Mouse (Mus musculus) heart, postnatal 0 days (tissue): Measurements from ENCODE around the gene Il9. TPM values are rescaled to one million over a fixed set of nuclear protein-coding genes. Genes with fewer than 3 reads are reported as not detected.
A peak's percentile ranks its signal among the peaks of the same experiment; 100 is the strongest.

Experiments
- ATAC-seq: fragments of 200-750 bp; cut with Nextera tagmentation; 2 replicates; pipeline ENCODE4 v1.8.0; 2017; ENCODE audit warnings: low read depth, moderate number of reproducible peaks, moderate library complexity; ENCODE audit not compliant: insufficient read depth
- DNase-seq: peaks from one replicate; pipeline ENCODE4 v3.0.0-alpha.2; 2016; ENCODE audit warnings: low spot score
- H3K27ac ChIP-seq: fragments of 300-500 bp; sonication (generic); 2 replicates; pipeline ENCODE4 v1.5.1; 2014; ENCODE audit warnings: low read depth, mild to moderate bottlenecking
- H3K27me3 ChIP-seq: fragments of 300-500 bp; sonication (generic); 2 replicates; pipeline ENCODE4 v1.6.1; 2014; ENCODE audit warnings: low read length, mixed read lengths; ENCODE audit not compliant: control insufficient read depth, insufficient read depth
- H3K36me3 ChIP-seq: fragments of 300-500 bp; sonication (generic); replicated peaks from 2 replicates; pipeline ENCODE4 v1.6.1; 2014; ENCODE audit warnings: low read length, mixed read lengths; ENCODE audit not compliant: control insufficient read depth, insufficient read depth
- H3K4me1 ChIP-seq: fragments of 300-500 bp; sonication (generic); 2 replicates; pipeline ENCODE4 v1.6.1; 2014; ENCODE audit warnings: antibody characterized with exemption; ENCODE audit not compliant: control insufficient read depth, insufficient read depth
- H3K4me2 ChIP-seq: fragments of 300-500 bp; sonication (generic); 2 replicates; pipeline ENCODE4 v1.6.1; 2014; ENCODE audit warnings: low read depth, mild to moderate bottlenecking, low read length, moderate library complexity
- H3K4me3 ChIP-seq: fragments of 300-500 bp; sonication (generic); 2 replicates; pipeline ENCODE4 v1.5.1; 2014; ENCODE audit warnings: low read depth, low read length
- H3K9ac ChIP-seq: fragments of 300-500 bp; sonication (generic); replicated peaks from 2 replicates; pipeline ENCODE4 v1.6.1; 2014; ENCODE audit warnings: low read depth, low read length, mixed read lengths
- H3K9me3 ChIP-seq: fragments of 300-500 bp; sonication (generic); replicated peaks from 2 replicates; pipeline ENCODE4 v1.6.1; 2016; ENCODE audit warnings: low read length; ENCODE audit not compliant: control insufficient read depth
- CTCF ChIP-seq: IDR thresholded peaks from 2 replicates; pipeline ENCODE4 v1.5.1; 2016; ENCODE audit warnings: antibody characterized with exemption, control low read depth, low read depth
- EP300 ChIP-seq: IDR thresholded peaks from 2 replicates; pipeline ENCODE4 v1.6.1; 2016; ENCODE audit warnings: antibody characterized with exemption, low read depth
- WGBS: fragments of 180-500 bp; shearing (Covaris S2); extraction: QIAGEN DNeasy Blood & Tissue Kit; methylation state at CpG from one replicate; pipeline ENCODE4 v1.1.7; 2014; 5-methylcytosine and 5-hydroxymethylcytosine counted together
- polyA plus RNA-seq: library from polyadenylated mRNA; unstranded; fragments of >200 nt; fragmentation: Nextera tagmentation; extraction: Ambion mirVana; gene quantifications from 2 replicates; pipeline ENCODE4 v1.2.1, GENCODE M21; 2015
- total RNA-seq: library from RNA; depleted of rRNA; stranded (reverse); fragments of >200 nt; gene quantifications from 2 replicates; pipeline ENCODE4 v1.2.3, GENCODE M21; 2014; ENCODE audit warnings: low replicate concordance

Gene Il9
- total and polyA plus RNA-seq, 2 experiments from 2014 or later = not detected

GRCm38 (mm10) chr13:56478027-56478426 lies 4.0 kb downstream of the Il9 start:
- Histone ChIP-seq H3K9ac (no peak overlapping the region), H3K4me1 (peaks cover 7% of the 10 kb centered on the region; the same call in 1 of the 2 replicates), H3K27me3 (peaks cover 12% of the 10 kb centered on the region; the same call in 1 of the 2 replicates), H3K36me3 (no peaks in the 10 kb centered on the region), H3K4me2 (no peak overlapping the region), H3K4me3 (no peak overlapping the region), H3K9me3 (no peaks in the 10 kb centered on the region), H3K27ac (no peak overlapping the region)
- DNase-seq (no peak), ATAC-seq (no peak)
- whole genome bisulfite sequencing = 79% methylated on average over 6 of the region's 6 CpGs
- TF ChIP-seq CTCF = no peak
- no peak for TF ChIP-seq EP300

- no peak for ATAC-seq
- no peaks in the 10 kb centered on the region for H3K36me3 ChIP-seq
- H3K9ac ChIP-seq = no peak overlapping the region
- H3K4me3 ChIP-seq = no peak overlapping the region
- no peak for DNase-seq
- peaks cover 12% of the 10 kb centered on the region; the same call in 1 of the 2 replicates for H3K27me3 ChIP-seq
- no peak for TF ChIP-seq CTCF
- TF ChIP-seq EP300 = no peak
- no peaks in the 10 kb centered on the region for H3K9me3 ChIP-seq
- peaks cover 7% of the 10 kb centered on the region; the same call in 1 of the 2 replicates for H3K4me1 ChIP-seq
- H3K4me2 ChIP-seq = no peak overlapping the region
- 15% methylated on average over 6 of the region's 6 CpGs for WGBS
- H3K27ac ChIP-seq = no peak overlapping the region
Observed at GRCm38 (mm10) chr13:56477271-56477670, 4.8 kb downstream of the Il9 start.

GRCm38 (mm10) chr13:56476790-56477189 lies 5.3 kb downstream of the Il9 start:
- Histone ChIP-seq H3K4me1 (peaks cover 7% of the 10 kb centered on the region; the same call in 1 of the 2 replicates), H3K36me3 (no peaks in the 10 kb centered on the region), H3K4me2 (no peak overlapping the region), H3K9me3 (no peaks in the 10 kb centered on the region), H3K27me3 (peaks cover 12% of the 10 kb centered on the region; the same call in 1 of the 2 replicates), H3K27ac (no peak overlapping the region), H3K9ac (no peak overlapping the region), H3K4me3 (no peak overlapping the region)
- no peak for DNase-seq
- 57% methylated on average over 5 of the region's 5 CpGs for WGBS
- ATAC-seq = no peak
- TF ChIP-seq EP300 = no peak
- no peak for TF ChIP-seq CTCF

- H3K9ac ChIP-seq = no peak overlapping the region
- WGBS = 22% methylated on average over 4 of the region's 4 CpGs
- H3K4me3 ChIP-seq = no peak overlapping the region
- no peaks in the 10 kb centered on the region for H3K9me3 ChIP-seq
- no peak for TF ChIP-seq EP300
- peak; percentile 86 for TF ChIP-seq CTCF
- ATAC-seq (peak; percentile 63), DNase-seq (peak; percentile 70)
- no peaks in the 10 kb centered on the region for H3K36me3 ChIP-seq
- peaks cover 7% of the 10 kb centered on the region; the same call in 1 of the 2 replicates for H3K4me1 ChIP-seq
- no peak overlapping the region for H3K27ac ChIP-seq
- peaks cover 12% of the 10 kb centered on the region; the same call in 1 of the 2 replicates for H3K27me3 ChIP-seq
- no peak overlapping the region for H3K4me2 ChIP-seq
Observed at GRCm38 (mm10) chr13:56475363-56475762, 6.7 kb downstream of the Il9 start.

- peaks cover 3% of the 10 kb centered on the region; the same call in 1 of the 2 replicates for H3K4me1 ChIP-seq
- TF ChIP-seq CTCF (no peak), EP300 (no peak)
- no peak overlapping the region for H3K27ac ChIP-seq
- no peak for DNase-seq
- WGBS = 80% methylated on average over 9 of the region's 9 CpGs
- H3K4me3 ChIP-seq = no peak overlapping the region
- ATAC-seq = no peak
- no peaks in the 10 kb centered on the region for H3K9me3 ChIP-seq
- H3K4me2 ChIP-seq = no peak overlapping the region
- no peak overlapping the region for H3K9ac ChIP-seq
- peaks cover 15% of the 10 kb centered on the region; the same call in 1 of the 2 replicates for H3K27me3 ChIP-seq
- H3K36me3 ChIP-seq = no peaks in the 10 kb centered on the region
Observed at GRCm38 (mm10) chr13:56472661-56473060, 9.4 kb downstream of the Il9 start.

GRCm38 (mm10) chr13:56471951-56472350 lies 10.1 kb downstream of the Il9 start:
- no peak for TF ChIP-seq EP300
- no peak for TF ChIP-seq CTCF
- WGBS = 64% methylated on average over 9 of the region's 9 CpGs
- Histone ChIP-seq H3K27me3 (peaks cover 15% of the 10 kb centered on the region; the same call in 1 of the 2 replicates), H3K4me3 (no peak overlapping the region), H3K27ac (no peak overlapping the region), H3K4me2 (no peak overlapping the region), H3K4me1 (no peaks in the 10 kb centered on the region), H3K9me3 (no peaks in the 10 kb centered on the region), H3K9ac (no peak overlapping the region), H3K36me3 (no peaks in the 10 kb centered on the region)
- DNase-seq = no peak
- ATAC-seq = no peak
